Mouse (Mus musculus) embryo, embryonic 10 days (tissue): ENCODE data around the gene B230118H07Rik.
A peak's percentile ranks its signal among the peaks of the same experiment; 100 is the strongest.
"Not testable (repeated sequence)": the region's sequence is repeated elsewhere in the genome, so short reads cannot be mapped to it uniquely, and the experiment has no call there.

Experiments
- DNase-seq: peaks from one replicate; pipeline ENCODE4 v3.0.0-alpha.2; 2015; ENCODE audit warnings: low spot score

The B230118H07Rik gene

GRCm38 (mm10) chr2:101591356-101591755 lies 58.0 kb downstream of the B230118H07Rik start:
- DNase-seq, result peak; percentile 27

- DNase-seq, result no peak
Measured at GRCm38 (mm10) chr2:101581418-101581817, 67.9 kb downstream of the B230118H07Rik start.

GRCm38 (mm10) chr2:101580977-101581376 lies 68.4 kb downstream of the B230118H07Rik start:
- no peak for DNase-seq

- DNase-seq, result no peak
Measured at GRCm38 (mm10) chr2:101580428-101580827, 68.9 kb downstream of the B230118H07Rik start.

GRCm38 (mm10) chr2:101580027-101580426 lies 69.3 kb downstream of the B230118H07Rik start:
- no peak for DNase-seq

GRCm38 (mm10) chr2:101577243-101577642 lies 72.1 kb downstream of the B230118H07Rik start:
- DNase-seq, result no peak

- DNase-seq, result no peak
Measured at GRCm38 (mm10) chr2:101569230-101569629, 80.1 kb downstream of the B230118H07Rik start.

GRCm38 (mm10) chr2:101567490-101567889 lies 81.8 kb downstream of the B230118H07Rik start:
- no peak for DNase-seq

- DNase-seq, result no peak
Measured at GRCm38 (mm10) chr2:101563776-101564175, 85.6 kb downstream of the B230118H07Rik start.

- DNase-seq, result no peak
Measured at GRCm38 (mm10) chr2:101563206-101563605, 86.1 kb downstream of the B230118H07Rik start.

GRCm38 (mm10) chr2:101559431-101559830 lies 89.9 kb downstream of the B230118H07Rik start:
- DNase-seq, result no peak

GRCm38 (mm10) chr2:101555886-101556285 lies 93.4 kb downstream of the B230118H07Rik start:
- DNase-seq, result no peak

GRCm38 (mm10) chr2:101553851-101554250 lies 95.5 kb downstream of the B230118H07Rik start:
- no peak for DNase-seq

GRCm38 (mm10) chr2:101552301-101552700 lies 97.0 kb downstream of the B230118H07Rik start:
- DNase-seq, result no peak

GRCm38 (mm10) chr2:101551026-101551719 lies 98.2 kb downstream of the B230118H07Rik start:
- no peak for DNase-seq

GRCm38 (mm10) chr2:101550176-101550575 lies 99.2 kb downstream of the B230118H07Rik start:
- no peak for DNase-seq

- DNase-seq, result no peak
Measured at GRCm38 (mm10) chr2:101548866-101549265, 100.5 kb downstream of the B230118H07Rik start.

- DNase-seq, result no peak
Measured at GRCm38 (mm10) chr2:101545593-101545992, 103.7 kb downstream of the B230118H07Rik start.

- DNase-seq, result no peak
Measured at GRCm38 (mm10) chr2:101543704-101544417, 105.5 kb downstream of the B230118H07Rik start.

GRCm38 (mm10) chr2:101536887-101537286 lies 112.4 kb downstream of the B230118H07Rik start:
- not testable (repeated sequence) for DNase-seq

GRCm38 (mm10) chr2:101533741-101534140 lies 115.6 kb downstream of the B230118H07Rik start:
- no peak for DNase-seq

GRCm38 (mm10) chr2:101525503-101526381 lies 123.6 kb downstream of the B230118H07Rik start:
- peak; percentile 75 for DNase-seq
